Mouse (Mus musculus) large intestine, adult 2 months (tissue): ENCODE data around the gene Wbp2. TPM values are rescaled to one million over a fixed set of nuclear protein-coding genes. Genes with fewer than 3 reads are reported as not detected.
A peak's percentile ranks its signal among the peaks of the same experiment; 100 is the strongest.

Experiments
- DNase-seq: peaks from one replicate; pipeline ENCODE4 v3.0.0-alpha.2; 2012; ENCODE audit warnings: low read depth, low spot score
- WGBS: fragments of 180-500 bp; shearing (Covaris S2); methylation state at CpG from one replicate; pipeline ENCODE4 v1.1.7; 2018; 5-methylcytosine and 5-hydroxymethylcytosine counted together
- polyA plus RNA-seq: library from polyadenylated mRNA; depleted of rRNA; stranded (reverse); fragments of >200 nt; gene quantifications from 2 replicates; pipeline ENCODE4 v1.2.3, GENCODE M21; 2012

The Wbp2 gene
- polyA plus RNA-seq, 1 experiment, result 166 TPM

GRCm38 (mm10) chr11:116074436-116074991 lies 12.3 kb downstream of the Wbp2 start:
- 78% methylated on average over 7 of the region's 7 CpGs for WGBS
- no peak for DNase-seq

- WGBS, result 79% methylated on average over 3 of the region's 3 CpGs
- DNase-seq, result no peak
Measured at GRCm38 (mm10) chr11:116072608-116073007, 14.2 kb downstream of the Wbp2 start.

- no peak for DNase-seq
- 53% methylated on average over 5 of the region's 5 CpGs for WGBS
Measured at GRCm38 (mm10) chr11:116071510-116071909, 15.3 kb downstream of the Wbp2 start.

DNA sequence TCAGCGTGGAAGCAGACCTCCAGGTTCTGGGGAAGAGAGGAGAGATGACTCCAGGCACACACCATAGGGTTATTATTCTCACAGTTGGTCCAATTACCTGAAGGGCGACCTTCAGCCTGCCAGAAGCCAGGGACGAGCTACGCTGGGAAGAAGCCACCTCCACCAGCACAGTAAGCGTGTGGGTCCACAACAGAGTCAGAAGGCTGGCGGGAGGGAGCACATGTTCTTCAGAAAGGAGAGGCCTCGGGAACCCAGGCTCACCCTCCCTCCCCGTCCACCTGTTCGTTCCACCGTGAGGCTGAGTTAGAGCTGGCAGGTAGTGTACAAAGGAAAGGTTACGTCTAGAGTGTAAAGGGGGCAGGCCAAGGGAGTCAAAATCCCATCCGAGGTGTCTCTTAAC lies 21.4 kb downstream of the Wbp2 start:
- DNase-seq, result no peak
- 83% methylated on average over 12 of the region's 12 CpGs for WGBS

DNA sequence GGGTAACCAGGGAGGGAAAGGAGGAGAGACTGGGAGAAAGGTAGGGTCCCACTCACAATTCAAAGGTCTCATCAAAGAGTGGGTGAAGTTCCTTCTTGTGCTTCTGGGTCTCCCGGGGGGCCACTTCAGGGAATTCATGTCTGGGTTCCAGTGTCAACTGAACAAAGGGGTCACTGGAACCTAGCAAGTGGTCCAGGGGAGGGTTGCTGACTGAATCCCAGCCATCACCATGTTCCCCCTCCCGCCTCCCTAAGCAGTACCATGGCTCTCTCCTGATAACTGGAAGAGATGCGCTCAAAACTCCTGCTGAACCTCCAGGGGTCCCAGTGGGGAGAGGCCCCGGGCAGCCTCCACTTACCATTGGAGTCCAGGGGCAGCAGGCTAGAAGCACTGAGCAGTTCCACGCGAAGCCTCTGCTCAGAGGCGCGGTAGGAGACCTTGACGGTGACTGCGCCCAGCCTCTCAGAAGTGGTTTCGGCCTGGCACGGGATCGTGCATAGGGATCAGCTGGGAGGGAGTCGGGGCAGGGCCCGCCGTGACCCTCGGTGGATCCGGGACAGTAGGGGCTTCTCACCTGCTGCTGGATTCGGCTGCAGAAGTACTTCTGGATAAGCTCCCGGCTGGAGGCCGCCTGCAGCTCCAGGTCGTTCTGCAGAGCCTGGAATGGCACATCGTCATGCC lies 22.5 kb downstream of the Wbp2 start:
- DNase-seq, result no peak
- WGBS, result 80% methylated on average over 23 of the region's 23 CpGs

GRCm38 (mm10) chr11:116063562-116063961 lies 23.2 kb downstream of the Wbp2 start:
- 60% methylated on average over 13 of the region's 13 CpGs for WGBS

DNA sequence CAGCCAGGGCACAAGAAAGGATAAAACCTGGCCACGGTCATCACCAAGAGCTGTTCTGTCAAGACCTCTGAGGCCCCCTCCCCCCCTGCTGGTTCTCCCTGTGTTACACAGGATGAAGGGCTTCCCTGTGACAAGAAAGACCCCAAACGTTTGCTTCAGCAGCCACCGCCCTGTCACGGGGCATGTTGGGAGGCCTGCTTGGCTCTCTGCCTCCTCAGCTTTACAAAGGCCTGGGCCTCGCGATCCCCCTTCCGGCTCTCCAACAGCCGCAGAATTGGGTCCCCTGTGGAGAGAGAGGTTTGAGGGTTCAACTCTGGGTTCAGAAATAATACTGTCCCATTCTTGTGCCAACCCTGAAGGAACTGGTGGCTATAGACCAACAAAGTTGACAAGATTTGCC lies 24.3 kb downstream of the Wbp2 start:
- DNase-seq, result no peak
- WGBS, result 73% methylated on average over 8 of the region's 8 CpGs

More at GRCm38 (mm10) chr11:116063562-116063961, 23.2 kb downstream of the Wbp2 start:
- no peak for DNase-seq

DNA sequence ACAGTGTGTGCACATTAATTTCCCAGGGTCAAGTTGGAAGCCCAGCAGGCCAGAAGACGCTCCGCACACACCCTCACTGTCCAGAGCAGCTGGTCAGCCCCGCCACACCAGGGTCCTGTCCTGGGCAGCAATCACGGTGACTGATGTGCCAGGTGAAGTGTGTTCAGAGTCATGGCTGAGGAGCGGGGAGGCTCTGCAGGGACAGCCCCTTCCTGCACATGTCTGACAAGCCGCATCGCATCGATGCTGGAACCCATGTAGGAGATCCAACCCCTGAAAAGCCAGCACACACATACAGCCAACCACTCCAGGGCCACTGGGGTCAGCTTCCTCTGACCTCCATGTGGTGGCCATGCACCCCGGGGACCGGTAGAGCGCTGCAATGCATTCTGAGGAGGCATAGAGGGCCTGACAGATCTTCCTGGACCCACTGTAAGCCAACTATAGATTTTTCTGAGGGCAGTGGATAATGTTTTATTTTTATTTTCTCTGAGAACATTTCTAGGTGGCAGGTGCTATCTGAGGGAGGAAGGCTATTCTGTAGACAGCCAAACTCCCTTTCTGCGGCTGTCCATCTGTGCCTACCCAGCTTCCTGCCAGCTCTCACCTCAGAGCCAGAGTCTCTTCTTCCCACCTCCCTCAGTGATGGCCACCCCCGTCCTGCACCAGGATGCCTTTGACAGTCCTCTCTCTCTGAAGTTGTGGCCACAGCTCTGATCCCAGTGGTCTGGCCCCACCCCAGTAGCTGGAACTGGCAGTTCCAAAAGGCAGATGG lies 25.0 kb downstream of the Wbp2 start:
- no peak for DNase-seq
- 91% methylated on average over 13 of the region's 13 CpGs for WGBS

DNA sequence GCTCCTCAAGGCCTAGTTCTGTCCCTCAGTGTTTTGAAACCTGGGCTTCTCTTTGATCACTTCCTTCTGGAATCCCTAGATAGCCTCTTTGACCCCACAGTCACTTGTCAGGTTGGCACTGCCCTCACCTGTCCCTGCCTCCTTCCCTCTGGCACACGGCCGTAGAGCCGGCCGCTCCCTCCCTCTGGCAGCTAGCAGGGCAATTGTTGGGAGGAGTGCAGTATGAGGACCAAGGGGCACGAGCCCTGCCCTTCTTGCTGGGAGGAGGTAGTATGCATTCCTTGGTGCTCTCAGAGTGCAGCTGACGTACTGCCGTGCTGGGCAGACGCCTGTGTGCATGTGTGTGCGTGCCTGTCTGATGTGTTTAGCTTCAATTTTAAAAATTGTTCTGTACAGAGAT lies 26.2 kb downstream of the Wbp2 start:
- WGBS, result 33% methylated on average over 9 of the region's 9 CpGs
- peak; percentile 73 for DNase-seq

- DNase-seq, result no peak
- WGBS, result 92% methylated on average over 11 of the region's 11 CpGs
Measured at GRCm38 (mm10) chr11:116059691-116060025, 27.1 kb downstream of the Wbp2 start.

DNA sequence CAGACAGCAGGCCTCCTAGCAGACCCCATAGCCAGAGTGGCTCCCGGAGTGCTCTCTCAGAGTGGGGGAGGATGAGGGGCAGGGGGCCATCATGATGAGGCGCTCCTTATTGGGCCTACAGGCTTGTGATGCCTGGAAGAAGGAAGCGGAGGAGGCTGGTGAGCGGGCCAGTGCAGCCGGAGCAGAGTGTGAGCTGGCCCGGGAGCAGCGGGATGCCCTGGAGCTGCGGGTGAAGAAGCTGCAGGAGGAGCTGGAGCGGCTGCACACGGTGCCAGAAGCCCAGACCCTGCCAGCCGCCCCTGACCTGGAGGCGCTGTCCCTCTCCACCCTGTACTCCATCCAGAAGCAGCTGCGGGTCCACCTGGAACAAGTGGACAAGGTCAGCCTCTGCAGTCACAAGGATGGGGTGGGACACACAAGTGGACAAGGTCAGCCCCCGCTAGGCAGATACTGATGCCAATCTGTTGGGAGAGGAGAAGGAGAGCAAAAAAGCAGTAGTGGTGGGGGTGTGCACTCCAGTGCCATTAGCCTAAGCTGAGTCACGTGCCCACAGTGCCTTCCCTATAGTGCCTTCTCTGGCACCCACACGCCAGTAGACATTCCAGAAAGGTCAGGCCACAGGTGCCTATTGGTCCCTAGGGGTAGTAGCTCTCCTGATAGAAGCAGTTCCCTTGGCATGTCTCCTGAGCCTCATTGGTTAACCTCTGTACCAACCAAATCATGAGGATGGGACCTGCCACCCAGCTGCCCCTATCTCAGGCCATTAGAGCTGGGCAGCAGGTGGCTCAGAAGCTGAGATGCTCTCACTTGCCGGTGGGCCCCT lies 27.7 kb downstream of the Wbp2 start:
- WGBS, result 88% methylated on average over 17 of the region's 17 CpGs
- DNase-seq, result no peak

DNA sequence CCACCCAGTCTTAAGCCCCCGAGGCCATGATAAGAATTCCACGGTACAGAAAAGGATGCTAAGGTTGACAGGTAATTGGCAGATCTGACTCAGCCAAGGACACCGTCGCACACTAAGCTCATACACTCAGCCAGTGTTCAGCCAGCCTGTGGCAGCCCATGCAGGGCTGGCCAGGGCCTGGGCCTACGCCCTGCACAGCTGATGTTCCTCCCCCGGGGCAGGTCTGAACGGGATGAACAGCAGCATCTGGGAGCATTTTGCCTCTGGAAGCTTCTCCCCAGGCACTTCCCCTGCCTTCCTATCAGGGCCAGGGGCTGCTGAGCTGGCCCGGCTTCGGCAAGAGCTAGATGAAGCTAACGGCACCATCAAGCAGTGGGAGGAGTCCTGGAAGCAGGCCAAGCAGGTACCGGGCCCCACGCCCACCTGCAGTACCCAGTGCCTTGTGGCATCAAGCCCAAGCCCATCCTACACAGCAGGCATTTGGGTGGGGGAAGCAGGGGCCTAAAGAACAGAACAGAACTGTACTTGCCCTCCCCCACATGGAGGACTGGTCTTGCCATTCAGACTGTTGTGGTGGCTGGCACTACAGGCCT lies 28.7 kb downstream of the Wbp2 start:
- 57% methylated on average over 12 of the region's 12 CpGs for WGBS

DNA sequence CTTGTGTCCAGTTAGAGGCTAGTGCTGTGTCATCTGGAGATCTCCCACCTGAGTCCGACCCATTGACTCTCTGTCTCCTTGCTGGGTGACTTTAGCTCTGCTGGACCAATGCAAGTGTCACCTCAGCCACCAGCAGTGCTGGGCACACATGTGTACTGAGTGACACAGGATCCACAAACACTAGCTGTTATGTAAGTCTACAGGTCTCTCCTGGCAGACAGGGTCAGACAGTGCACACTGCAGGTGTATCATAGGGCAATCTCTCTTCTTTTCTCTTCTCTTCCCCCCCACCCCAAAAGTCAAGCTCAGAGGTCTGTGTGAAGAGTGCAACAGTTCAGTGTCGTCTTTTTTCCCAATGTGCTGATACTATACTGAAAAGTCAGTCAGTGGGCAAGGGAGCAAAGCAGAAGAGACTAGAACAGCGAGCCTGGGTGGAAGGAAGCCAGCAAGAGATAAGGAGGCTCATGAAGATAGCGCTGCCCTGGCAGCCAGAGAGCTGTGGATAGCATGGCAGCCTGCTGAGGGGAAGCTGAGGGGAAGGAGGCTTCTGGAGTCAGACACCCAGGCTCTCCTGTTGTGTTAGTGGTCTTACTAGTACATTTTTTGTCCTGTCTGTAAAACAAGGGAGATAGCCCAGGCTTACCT lies 29.4 kb downstream of the Wbp2 start:
- 79% methylated on average over 4 of the region's 4 CpGs for WGBS
- DNase-seq, result no peak

More for the DNA sequence above, 28.7 kb downstream of the Wbp2 start:
- DNase-seq, result no peak

GRCm38 (mm10) chr11:116055873-116056272 lies 30.9 kb downstream of the Wbp2 start:
- no peak for DNase-seq
- WGBS, result 93% methylated on average over 11 of the region's 11 CpGs

- WGBS, result 92% methylated on average over 9 of the region's 9 CpGs
- no peak for DNase-seq
Measured at GRCm38 (mm10) chr11:116053510-116054229, 33.1 kb downstream of the Wbp2 start.

DNA sequence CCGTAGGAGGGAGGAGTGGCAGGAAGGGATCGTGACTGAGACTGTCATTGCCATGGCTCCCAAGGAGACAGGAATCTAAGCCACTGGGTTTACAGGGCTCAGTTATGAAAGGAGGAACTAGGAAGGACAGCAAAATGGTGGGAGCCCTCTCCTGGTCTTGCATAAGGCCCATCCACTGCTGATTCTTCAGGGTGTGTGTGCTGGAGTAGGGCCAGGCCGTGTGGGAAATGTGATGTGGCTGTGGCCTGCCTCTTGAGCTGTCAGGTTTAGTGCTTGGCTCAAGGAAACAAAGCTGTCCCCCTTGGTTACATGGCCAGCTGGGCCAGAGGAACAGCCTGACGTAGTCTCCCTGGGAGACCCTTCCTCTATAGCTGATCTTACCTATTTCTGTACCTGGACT lies 36.6 kb downstream of the Wbp2 start:
- 82% methylated on average over 4 of the region's 4 CpGs for WGBS
- no peak for DNase-seq

- WGBS, result 75% methylated on average over 2 of the region's 2 CpGs
- DNase-seq, result no peak
Measured at GRCm38 (mm10) chr11:116049610-116050009, 37.2 kb downstream of the Wbp2 start.

GRCm38 (mm10) chr11:116045173-116045572 lies 41.6 kb downstream of the Wbp2 start:
- 86% methylated on average over 6 of the region's 6 CpGs for WGBS
- no peak for DNase-seq

- DNase-seq, result no peak
- 100% methylated on average over 1 of the region's 1 CpGs for WGBS
Measured at GRCm38 (mm10) chr11:116043286-116043685, 43.5 kb downstream of the Wbp2 start.
